Mouse (Mus musculus): ENCODE measurements around the gene Daxx.

Daxx gene

DNA sequence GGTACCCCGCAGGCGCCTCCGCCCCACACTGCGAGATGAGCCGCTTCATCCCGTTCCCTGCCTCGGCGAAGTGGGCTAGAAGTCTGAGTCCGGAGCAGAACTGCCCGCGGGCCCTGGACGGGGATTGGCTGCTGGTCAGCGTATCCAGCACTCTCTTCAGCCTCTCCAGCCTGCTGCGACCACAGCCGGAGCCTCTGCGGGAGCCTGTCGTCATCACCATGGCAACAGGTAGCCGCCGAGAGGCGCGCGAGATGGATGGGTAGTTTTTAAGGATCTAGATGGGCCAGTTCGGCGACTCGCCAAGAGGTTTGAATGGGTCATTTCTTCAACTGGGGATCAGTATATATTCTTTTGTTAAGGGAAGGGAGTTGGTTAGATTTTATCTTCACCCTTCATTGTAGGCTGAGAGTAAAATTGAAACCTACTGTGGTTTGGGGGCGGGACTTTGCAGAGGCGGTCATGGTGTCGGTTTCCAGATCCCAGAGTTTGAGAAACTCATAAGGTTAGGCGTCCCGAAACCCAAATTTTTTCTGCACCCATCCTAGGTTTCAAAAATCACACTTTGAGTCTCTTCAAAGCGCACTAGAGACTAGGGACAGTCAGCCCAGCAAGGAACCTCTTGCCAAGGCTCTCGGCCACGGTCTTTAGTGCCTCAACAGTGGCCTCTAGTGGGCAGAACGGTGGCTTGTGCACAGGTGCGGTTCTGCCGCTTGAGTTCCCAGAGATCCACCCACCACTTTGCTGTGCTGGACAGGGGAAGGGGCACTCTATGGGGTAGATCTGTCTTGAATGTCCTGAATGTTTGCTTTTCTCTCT, 11.3 kb downstream of the Daxx start:
- peak; percentile 92 for DNase-seq (ENCODE audit: low spot score)

DNA sequence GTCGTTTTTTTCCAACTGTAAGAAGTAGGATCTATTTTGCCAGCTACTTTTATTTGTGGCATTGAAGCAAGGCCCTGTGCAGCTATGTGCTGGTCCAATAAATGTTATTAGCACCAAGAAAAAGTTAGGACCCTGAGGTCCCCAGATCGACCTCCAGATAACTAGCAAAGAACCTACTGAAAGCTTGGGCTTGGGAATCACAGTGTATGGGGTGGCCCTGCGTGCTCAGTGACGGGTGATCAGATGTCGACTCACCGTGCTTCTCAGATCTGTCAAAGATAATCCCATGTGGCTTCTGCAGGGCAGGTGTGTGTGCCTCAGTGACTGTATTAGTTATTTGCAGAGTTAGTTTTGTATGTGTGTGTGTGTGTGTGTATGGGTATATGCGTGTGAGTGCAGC, 12.1 kb downstream of the Daxx start:
- no peak for DNase-seq (ENCODE audit: low spot score)

DNA sequence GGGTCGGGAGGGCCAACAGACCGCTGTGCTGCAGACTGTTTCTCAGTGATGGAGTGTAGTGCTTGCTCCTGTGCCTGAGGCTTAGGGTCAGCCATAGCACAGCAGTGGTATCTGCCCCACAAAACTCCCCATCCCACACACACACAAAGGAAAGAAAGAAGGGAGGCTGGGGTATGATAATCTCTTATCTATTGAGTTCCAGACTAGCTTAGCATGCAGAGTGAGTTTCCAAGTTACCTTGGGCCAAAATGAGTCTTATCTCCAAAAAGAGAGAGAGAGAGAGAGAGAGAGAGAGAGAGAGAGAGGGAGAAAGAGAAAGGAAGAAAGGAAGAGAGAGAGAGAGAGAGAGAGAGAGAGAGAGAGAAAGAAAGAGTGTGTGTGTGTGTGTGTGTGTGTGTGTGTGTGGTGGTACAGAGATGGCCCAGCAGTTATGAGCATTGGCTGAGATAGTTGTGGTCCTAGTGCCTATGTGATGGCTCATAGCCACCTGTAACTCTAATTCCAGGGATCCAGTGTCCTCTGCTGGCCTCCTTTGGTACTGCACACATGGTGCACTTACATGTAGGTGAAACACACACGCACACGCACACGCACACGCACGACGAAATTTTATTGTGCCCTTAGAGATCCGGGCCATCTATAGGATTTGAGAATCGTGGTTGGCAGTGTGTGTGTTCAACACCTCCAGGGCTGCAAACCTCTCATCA, 15.5 kb downstream of the Daxx start:
- no peak for DNase-seq (ENCODE audit: low spot score)

DNA sequence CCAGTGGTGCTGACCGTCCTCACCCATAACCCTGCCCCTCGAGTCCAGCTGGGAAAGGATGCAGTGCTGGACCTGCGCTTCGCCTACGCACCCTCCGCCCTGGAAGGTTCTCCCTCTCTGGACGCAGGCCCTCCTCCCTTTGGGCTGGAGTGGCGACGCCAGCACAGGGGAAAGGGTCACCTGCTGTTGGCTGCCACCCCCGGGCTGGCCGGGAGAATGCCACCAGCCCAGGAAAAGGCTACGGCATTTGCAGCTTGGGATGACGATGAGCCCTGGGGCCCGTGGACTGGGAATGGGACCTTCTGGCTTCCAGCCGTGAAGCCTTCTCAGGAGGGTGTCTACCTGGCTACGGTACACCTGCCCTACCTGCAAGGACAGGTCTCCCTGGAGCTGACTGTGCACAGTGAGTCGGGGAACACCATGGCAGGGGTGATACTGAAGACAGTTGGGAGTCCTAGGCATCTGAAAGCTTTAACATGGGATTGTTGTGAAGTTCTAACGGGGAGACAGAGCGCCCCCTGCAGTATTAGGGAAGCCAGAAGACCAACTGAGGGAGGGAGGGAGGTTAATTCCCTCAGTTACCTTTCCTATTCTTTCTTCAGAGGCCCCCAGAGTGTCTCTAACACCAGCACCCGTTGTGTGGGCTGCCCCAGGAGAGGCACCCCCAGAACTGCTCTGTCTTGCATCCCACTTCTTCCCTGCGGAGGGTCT, 16.3 kb downstream of the Daxx start:
- no peak for DNase-seq (ENCODE audit: low spot score)

DNA sequence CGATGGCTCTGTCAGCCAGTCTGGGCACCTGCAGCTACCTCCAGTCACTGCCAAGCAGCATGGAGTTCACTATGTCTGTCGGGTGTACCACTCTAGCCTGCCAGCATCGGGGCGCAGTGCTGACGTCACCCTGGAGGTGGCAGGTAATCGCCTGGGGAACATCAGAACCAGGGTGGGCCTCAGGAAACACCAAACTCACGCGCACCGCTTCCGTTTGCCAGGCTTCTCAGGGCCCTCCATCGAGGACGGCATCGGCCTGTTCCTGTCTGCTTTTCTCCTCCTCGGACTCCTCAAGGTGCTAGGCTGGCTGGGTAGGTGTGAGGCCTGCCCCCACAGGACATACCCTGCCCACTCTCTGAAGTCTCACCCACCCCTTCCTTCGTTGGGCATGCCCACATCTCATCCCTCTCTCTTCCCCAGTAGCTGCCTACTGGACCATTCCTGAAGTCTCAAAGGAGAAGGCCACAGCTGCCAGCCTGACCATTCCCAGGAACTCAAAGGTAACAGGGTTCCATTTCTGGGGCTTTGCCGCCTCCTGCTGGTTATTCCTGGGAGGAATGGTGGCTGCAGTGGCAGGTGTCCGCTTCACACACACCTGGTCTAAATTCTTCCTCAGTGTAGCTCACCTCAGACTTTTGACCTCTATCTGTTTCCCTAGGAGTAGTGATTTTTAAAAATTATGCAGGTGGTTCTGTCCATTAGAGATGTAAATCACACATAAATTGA, 17.2 kb downstream of the Daxx start:
- DNase-seq (ENCODE audit: low spot score) = peak; percentile 45

DNA sequence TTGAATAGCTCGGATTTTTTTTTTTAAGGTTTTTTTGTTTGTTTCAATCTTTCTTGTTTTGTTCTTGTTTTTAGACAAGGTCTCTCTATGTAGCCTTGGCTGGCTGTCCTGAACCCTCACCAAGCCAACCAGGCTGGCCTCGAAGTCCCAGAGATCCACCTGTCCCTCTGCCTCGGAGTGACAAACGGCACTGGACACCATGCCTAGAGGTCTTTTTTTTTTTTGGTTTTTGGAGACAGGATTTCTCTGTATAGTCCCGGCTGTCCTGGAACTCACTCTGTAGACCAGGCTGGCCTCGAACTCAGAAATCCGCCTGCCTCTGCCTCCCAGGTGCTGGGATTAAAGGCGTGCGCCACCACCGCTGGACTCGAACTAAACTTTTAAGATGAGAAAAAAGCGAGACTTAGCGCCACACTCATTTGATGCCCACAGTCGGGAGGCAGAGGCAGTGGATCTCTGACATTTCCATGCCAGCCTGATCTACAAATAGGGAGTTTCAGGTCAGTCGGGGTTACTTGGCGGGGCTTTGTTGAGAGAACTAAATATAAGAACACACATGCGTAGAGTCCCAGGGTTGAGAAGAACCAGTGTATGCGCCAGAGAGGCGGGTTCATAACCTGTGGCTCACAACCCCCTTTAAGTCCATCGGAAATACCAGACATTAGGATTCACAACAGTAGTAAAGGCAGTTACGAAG, 19.2 kb downstream of the Daxx start:
- no peak for DNase-seq (ENCODE audit: low spot score)

DNA sequence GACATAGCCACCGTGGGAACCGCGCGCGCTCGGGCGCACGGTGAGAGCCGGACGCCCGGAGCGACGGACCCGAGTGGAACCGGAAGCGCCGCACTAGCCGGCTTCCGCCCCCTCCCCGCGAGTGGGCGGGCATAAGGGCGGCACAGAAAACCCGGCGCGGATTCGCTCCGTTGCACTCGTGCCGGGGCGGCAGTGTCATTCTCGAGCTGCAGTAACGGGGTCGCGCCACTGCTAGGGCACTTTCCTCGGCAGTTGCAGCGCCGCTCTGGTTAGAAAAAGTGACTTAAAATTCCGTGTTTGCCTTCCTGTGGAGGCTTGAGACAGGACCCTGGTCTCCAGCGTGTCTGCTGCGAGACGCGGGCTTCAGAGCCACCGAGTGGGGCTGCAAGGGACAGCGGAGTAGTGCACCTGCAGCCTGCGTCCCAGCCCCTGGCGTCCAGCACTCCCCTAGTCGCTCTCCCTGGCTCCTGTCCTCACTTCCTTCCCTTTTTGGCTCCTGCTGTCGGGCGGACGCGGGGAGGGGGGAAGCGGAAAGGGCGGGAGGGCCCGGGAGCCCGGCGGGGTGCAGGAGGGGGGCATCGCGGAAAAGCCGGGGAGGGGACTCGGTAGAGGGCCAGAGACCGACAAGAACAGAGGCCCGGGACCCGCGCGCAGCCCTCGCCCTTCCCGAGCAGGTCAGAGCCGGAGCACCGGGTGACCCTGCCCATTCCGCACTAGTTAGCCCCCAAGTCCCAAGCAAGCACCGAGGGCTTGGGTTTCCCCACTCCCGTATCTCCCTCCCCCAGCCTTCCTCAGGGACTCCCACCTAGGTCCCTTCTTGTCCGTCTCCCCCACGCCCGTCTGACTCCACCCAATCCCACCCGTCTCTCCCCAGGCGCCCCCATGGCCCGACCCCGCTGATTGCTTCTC, 20.4 kb downstream of the Daxx start, which contains the start of gene Rgl2:
TSS of gene Rgl2 (plus strand) at position 173 of the 909 bp plus-strand sequence.
- peak; percentile 95 for DNase-seq (ENCODE audit: low spot score)

DNA sequence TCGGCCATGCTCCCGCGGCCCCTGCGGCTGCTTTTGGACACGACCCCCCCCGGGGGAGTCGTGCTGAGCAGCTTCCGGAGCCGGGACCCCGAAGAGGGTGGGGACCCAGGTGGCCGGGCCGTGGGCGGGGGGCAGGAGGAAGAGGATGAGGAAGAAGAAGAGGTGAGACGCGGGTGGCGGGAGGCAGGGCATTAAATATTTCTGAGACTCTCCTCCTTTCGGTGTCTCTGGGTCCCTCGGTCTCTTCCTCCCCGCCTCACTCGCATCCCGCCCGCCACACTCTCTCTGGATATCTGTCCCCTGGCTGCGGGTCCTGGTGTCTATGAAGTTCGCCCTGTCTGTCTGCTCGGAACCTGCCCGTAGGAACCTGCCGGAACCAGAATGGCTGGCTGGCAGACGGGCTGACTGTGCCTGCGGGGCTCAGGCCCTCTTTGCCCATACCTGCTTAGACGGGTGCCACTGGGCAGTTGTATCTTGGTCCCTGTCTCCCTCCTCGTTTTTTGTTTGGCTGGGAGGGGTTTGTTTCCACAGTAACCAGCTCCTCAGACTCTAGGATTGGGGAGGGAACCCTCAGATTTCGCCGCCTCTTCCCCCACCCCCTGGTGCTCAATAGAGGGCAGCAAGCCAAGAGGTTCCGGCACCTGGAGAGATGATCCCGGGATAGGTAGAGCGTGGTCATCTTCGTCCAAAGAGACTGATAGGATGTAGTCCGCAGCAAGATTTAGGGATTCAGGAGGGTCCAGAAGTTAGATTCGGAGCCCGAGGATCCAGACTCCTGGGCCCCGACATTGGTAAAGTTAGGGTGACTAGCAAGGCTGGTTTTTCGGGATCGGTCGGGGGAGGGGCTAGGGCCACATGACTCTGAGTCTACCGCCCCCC, 21.3 kb downstream of the Daxx start:
- DNase-seq (ENCODE audit: low spot score) = peak; percentile 51

DNA sequence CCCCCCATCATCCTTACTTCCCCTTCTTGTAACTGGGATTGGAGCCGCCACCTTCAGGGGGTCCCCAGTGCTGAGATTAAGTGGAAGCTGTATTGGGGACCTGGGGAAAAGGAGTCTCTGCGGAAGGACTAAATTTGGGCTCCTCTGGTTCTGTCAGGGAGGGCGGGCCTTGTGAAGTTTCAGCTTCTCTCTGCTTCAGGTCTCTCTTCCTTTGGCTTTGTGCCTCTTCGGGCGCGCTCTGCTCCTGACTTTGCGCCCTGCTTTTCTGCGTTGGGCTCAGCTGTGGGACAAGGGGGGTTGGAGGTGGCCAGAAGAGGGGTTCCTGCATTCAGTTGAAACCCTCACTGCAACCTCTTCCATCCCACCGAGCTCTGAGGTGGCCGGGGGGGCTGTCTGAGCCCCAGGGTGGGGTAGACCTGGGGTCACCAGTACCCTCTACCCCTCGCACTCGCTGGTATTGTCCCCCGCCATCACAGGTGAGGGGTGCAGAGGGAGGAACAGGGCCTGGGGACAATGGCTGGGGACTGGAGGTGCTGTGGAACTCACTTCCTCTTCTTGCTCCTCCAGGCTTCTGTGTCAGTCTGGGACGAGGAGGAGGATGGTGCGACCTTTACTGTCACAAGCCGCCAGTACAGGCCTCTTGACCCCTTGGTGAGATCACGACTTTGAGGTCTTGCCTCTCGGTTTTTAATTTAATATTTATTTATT, 22.1 kb downstream of the Daxx start:
- DNase-seq (ENCODE audit: low spot score) = no peak

DNA sequence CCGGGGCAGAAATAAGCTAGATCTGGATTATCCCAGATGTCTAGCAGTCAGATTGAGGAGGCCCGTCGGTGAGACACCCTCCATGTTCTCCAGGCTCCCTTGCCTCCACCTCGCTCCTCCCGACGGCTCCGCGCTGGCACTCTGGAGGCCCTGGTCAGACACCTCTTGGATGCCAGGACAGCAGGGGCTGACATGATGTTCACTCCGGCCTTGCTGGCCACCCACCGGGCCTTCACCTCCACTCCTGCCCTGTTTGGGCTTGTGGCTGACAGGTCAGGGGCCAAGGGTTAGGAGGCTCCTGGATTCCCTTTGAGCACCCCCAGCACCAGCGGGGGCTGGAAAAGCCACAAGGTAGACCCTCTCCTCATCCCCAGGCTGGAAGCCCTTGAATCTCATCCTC, 22.7 kb downstream of the Daxx start:
- no peak for DNase-seq (ENCODE audit: low spot score)

DNA sequence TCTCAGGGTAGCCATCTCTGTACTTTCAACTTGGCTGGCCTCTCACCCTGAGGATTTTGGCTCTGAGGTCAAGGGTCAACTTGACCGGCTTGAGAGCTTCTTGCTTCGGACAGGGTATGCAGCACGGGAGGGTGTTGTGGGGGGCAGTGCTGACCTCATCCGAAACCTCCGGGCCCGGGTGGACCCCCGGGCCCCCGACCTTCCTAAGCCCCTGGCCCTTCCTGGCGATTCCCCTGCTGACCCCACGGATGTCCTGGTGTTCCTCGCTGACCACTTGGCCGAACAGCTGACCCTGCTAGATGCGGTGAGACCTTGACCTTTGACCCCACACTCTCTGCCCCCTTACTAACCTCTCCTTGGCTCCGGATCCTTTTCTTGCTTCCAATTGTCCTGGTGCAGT, 23.2 kb downstream of the Daxx start:
- no peak for DNase-seq (ENCODE audit: low spot score)

DNA sequence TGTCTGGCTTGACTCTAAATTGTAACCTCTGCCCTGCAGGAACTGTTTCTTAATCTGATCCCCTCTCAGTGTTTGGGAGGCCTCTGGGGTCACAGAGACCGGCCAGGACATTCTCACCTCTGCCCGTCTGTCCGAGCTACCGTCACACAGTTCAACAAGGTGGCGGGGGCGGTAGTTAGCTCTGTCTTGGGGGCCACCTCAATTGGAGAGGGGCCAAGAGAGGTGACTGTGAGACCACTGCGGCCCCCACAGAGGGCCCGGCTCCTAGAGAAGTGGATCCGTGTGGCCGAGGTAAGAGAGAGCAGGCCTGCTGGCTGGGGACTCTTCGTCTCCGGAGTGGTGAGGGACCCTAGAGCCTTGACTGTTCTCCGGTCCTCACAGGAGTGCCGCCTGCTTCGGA, 23.8 kb downstream of the Daxx start:
- DNase-seq (ENCODE audit: low spot score) = no peak

DNA sequence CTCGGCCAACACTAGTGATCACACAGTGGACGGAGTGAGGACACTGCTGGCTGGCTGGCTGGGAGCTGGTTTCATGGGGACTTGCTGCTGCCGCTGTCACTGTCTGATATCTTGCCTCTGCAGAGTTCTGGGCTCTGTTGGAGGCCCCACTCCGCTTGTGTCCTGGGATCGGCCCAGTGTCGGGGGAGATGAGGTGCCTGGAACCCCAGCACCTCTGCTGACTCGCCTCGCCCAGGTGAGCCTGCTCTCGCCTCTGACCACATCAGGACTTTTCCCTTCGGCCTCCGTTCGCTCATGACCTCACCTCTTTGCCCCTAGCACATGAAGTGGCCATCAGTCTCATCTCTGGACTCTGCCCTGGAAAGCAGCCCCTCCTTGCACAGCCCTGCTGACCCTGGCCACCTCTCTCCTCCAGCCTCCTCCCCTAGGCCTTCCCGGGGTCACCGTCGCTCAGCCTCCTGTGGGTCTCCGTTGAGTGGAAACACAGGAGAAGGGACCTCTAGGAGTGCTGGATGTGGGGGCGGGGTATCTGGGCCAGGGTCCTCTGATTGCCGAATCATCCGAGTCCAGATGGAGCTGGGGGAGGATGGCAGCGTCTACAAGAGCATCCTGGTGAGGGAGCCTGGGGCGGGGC, 26.3 kb downstream of the Daxx start:
- DNase-seq (ENCODE audit: low spot score) = no peak

DNA sequence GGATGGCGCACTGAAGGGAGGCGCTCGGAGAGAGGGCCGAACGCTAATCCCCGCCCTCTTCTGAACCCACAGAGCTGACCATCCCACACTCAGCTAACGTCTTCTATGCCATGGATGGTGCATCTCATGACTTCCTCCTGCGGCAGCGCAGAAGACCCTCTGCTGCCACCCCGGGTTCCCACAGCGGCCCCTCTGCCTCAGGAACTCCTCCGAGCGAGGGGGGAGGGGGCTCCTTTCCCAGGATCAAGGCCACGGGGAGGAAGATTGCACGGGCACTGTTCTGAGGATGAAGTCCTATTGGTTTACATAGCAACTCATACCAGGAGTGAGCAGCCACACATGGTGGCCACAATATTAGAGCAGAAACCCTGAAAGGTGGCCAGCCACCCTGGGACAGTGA, 27.8 kb downstream of the Daxx start:
- no peak for DNase-seq (ENCODE audit: low spot score)

DNA sequence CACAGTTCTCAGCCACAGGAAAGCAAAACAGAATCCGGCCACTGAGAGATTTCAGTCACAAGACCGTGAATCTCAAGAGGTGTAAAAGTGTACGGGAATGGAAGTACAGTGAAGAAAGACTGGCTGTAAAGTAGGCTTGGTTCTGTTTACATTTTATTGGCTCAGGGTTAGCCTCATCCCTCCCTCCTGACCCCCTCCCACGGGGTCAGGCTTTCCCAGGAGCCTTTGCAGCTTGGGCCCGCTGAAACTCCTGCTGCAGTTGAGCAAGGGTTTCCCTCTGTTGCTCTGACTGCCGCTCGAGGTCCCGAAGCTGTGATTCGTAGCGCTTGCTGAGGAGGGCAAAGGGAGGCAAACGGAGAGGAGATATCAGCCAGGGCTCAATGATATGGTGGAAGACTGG, 29.6 kb downstream of the Daxx start:
- DNase-seq (ENCODE audit: low spot score) = no peak

DNA sequence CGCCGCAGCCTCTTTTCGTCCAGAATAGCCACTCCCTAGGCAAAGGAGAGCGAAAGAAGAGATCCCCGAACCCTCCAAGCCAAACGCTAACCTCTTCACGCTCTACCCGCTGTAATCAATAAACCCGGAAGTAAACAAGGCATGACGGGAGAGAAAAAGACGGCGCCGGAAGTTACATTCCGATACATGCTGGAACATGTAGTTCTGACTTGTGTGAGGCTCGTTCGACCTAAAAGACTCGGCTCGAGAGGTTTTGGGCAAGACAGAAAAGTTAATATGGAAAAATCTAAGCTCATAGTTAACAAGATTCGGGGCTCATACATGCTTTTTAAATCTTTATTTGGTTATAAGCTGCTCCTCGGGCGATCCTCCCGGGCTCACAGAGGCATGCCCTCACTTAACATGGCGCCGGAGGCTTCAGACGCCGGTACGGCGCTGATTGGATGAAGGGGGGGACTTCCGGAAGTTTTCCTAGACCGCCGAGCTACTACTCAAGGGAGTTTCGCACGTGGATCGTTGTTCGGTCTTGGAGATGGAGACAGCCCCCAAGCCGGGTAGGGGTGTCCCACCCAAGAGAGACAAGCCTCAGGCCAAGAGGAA, 31.1 kb downstream of the Daxx start, which contains the start of the genes Pfdn6 and Wdr46:
TSS of gene Pfdn6 (minus strand) at position 138 of the 600 bp plus-strand sequence.
TSS of gene Wdr46 (plus strand) at position 455 of the 600 bp plus-strand sequence.
- DNase-seq (ENCODE audit: low spot score) = peak; percentile 97

DNA sequence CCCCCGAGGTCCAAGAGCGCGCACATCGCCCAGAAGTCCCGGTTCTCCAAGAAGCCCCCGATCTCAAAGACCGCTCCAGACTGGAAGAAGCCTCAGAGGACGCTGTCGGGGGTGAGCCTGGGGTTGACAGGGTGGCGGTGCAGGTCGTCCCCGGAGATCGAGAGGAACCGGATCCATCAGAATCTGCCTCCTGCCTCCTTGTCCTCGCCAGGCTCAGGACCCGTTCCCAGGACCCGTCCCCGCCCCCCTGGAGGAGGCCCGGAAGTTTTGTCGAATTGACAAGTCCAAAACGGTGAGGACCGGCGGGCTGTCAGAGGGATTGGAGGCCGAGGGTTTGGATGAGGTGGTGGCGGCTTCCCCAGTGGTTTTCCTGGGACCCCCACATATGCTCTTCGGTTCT, 31.8 kb downstream of the Daxx start:
- DNase-seq (ENCODE audit: low spot score) = no peak

DNA sequence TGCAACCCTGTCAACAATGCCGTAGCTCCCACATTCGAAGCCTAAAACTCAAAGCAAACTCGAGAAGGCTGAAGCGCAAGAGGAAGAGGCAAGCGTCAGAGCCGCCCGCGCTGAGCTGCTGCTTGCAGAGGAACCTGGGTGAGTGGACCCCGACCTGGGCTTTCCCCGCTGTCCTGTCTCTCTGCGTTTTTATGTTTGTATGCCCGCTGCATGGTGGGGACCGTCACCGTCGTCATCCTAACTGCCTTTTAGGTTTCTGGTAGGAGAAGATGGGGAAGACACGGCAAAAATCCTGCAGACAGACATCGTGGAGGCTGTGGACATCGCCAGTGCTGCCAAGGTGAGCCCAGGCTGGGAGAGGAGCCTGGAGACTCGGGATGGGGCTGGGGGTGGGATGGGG, 32.2 kb downstream of the Daxx start:
- no peak for DNase-seq (ENCODE audit: low spot score)
